Mouse (Mus musculus): ENCODE results near the gene Gm5431. TPM values are rescaled to one million over a fixed set of nuclear protein-coding genes. Genes with fewer than 3 reads are reported as not detected.

The Gm5431 gene
- total RNA-seq, 4 experiments from 2014 or later = 0.20 to 1.0 (median 0.29) TPM; not detected in 1

- no peak for DNase-seq (ENCODE audit: low spot score in 2 of 2)
Measured at GRCm38 (mm10) chr11:48838879-48839680, 62.9 kb downstream of the Gm5431 start.

- no peak for DNase-seq (ENCODE audit: low spot score in 2 of 2)
Measured at GRCm38 (mm10) chr11:48838181-48838797, 63.7 kb downstream of the Gm5431 start.

Other genes with a start within 250 kb of the Gm5431 start
- 100 to 1,000 TPM; 240 to 284 (median 258) TPM for gene Rack1, start 101.9 kb downstream of the Gm5431 start, total RNA-seq (2022)
- 10 to 100 TPM; 45.7 to 73.5 (median 57.9) TPM for gene Trim41, start 84.9 kb downstream of the Gm5431 start, total RNA-seq (2022)
- 1 to 10 TPM; 2.2 to 3.4 (median 3.1) TPM for gene Trim7, start 76.1 kb downstream of the Gm5431 start, total RNA-seq (2022)
- 1 to 10 TPM in 2 of 4 experiments, under 1 TPM in 2; 0.40 to 3.0 (median 1.0) TPM for gene Gm12184, start 75.6 kb downstream of the Gm5431 start, total RNA-seq (2022)
- gene Irgm1, start 30.5 kb downstream of the Gm5431 start, total RNA-seq (2022) = 10 to 100 TPM in 2 of 4 experiments, 1 to 10 TPM in 2; 6.8 to 25.6 (median 12.4) TPM
- gene Psme2b, start 44.0 kb upstream of the Gm5431 start, total RNA-seq (2022) = 1 to 10 TPM in 2 of 4 experiments, under 1 TPM in 1, not detected in 1; 0.56 to 3.8 (median 2.4) TPM
- not detected for gene Olfr56, start 76.7 kb upstream of the Gm5431 start, total RNA-seq (2022)
- 1 to 10 TPM in 3 of 4 experiments, under 1 TPM in 1; 0.95 to 3.3 (median 1.6) TPM for gene 9930111J21Rik1, start 77.2 kb upstream of the Gm5431 start, total RNA-seq (2022)
- gene Gm12185, start 90.0 kb upstream of the Gm5431 start, total RNA-seq (2022) = 1 to 10 TPM in 1 of 4 experiments, under 1 TPM in 3; 0.16 to 1.1 (median 0.39) TPM
- gene Tgtp1, start 92.0 kb upstream of the Gm5431 start, total RNA-seq (2022) = 1 to 10 TPM in 1 of 4 experiments, under 1 TPM in 3; 0.34 to 1.1 (median 0.48) TPM
- 1 to 10 TPM in 3 of 4 experiments, under 1 TPM in 1; 0.92 to 4.2 (median 2.6) TPM for gene 9930111J21Rik2, start 149.0 kb upstream of the Gm5431 start, total RNA-seq (2022)
- gene Tgtp2, start 162.0 kb upstream of the Gm5431 start, total RNA-seq (2022) = under 1 TPM in 2 of 4 experiments, not detected in 2; 0.16 to 0.71 TPM
- 1 to 10 TPM in 2 of 4 experiments, under 1 TPM in 2; 0.89 to 1.4 (median 1.1) TPM for gene Ifi47, start 174.4 kb upstream of the Gm5431 start, total RNA-seq (2022)
- gene Olfr1396, start 212.7 kb upstream of the Gm5431 start, total RNA-seq (2022) = not detected
- gene Olfr1395, start 240.1 kb upstream of the Gm5431 start, total RNA-seq (2022) = not detected